Mouse (Mus musculus) CH12.LX (cell line): ENCODE results near the gene Itga9. TPM values are rescaled to one million over a fixed set of nuclear protein-coding genes. Genes with fewer than 3 reads are reported as not detected.

ENCODE experiments used
- DNase-seq: peaks from one replicate; pipeline ENCODE4 v3.0.0-alpha.2; 2013; ENCODE audit errors: extremely low read depth
- H3K27ac ChIP-seq: 2 replicates; pipeline ENCODE4 v1.5.1; 2012; ENCODE audit warnings: low read depth, mild to moderate bottlenecking, control low read depth, moderate library complexity; ENCODE audit not compliant: insufficient read depth
- H3K27me3 ChIP-seq: replicated peaks from 2 replicates; pipeline ENCODE3; 2012; ENCODE audit warnings: inconsistent platforms
- H3K36me3 ChIP-seq, 2 experiments: replicated peaks in 1 of 2; 2 replicates each; pipeline versions ENCODE3 to v1.6.1; 2012; ENCODE audit warnings: inconsistent platforms in 1 of 2, low read length in 1 of 2, mild to moderate bottlenecking in 1 of 2, mixed read lengths in 1 of 2, moderate library complexity in 1 of 2; ENCODE audit not compliant: control insufficient read depth in 1 of 2, insufficient read depth in 1 of 2
- H3K4me1 ChIP-seq, 2 experiments: 2 replicates each; pipeline ENCODE4 v1.6.1; 2012; ENCODE audit warnings: inconsistent platforms in 1 of 2, moderate library complexity in 1 of 2; ENCODE audit not compliant: insufficient read depth in 2 of 2, control insufficient read depth in 1 of 2
- H3K4me2 ChIP-seq: 2 replicates; pipeline ENCODE4 v1.6.1; 2012; ENCODE audit warnings: low read depth, mild to moderate bottlenecking, control low read depth; ENCODE audit not compliant: poor library complexity, insufficient read depth, severe bottlenecking
- H3K4me3 ChIP-seq, 3 experiments: fragments of 150-350 bp in 1 of 3; sonication (generic) in 1 of 3; replicated peaks in 1 of 3; 2 replicates each; pipeline versions ENCODE3 to v1.5.1; 2011 to 2012; ENCODE audit warnings: low read depth in 2 of 3, low read length in 2 of 3, mild to moderate bottlenecking in 2 of 3, moderate library complexity in 2 of 3, control low read depth in 1 of 3, improper control_type of control experiment in 1 of 3, inconsistent platforms in 1 of 3, mixed read lengths in 1 of 3; ENCODE audit not compliant: poor library complexity in 1 of 3
- H3K79me2 ChIP-seq: replicated peaks from 2 replicates; pipeline ENCODE4 v1.6.1; 2012; ENCODE audit warnings: mild to moderate bottlenecking, moderate library complexity; ENCODE audit not compliant: control insufficient read depth, poor library complexity, insufficient read depth, severe bottlenecking; ENCODE audit errors: extremely low read depth
- H3K9ac ChIP-seq: 2 replicates; pipeline ENCODE4 v1.6.1; 2012; ENCODE audit warnings: low read depth, mild to moderate bottlenecking, control low read depth, moderate library complexity; ENCODE audit not compliant: insufficient read depth
- H3K9me3 ChIP-seq: replicated peaks from 2 replicates; pipeline ENCODE3; 2012; ENCODE audit warnings: low read length, inconsistent platforms, mixed read lengths
- CHD2 ChIP-seq: IDR thresholded peaks from 2 replicates; pipeline ENCODE4 v1.6.1; 2011; ENCODE audit warnings: low read length, improper control_type of control experiment
- CTCF ChIP-seq, 2 experiments: IDR thresholded peaks in 1 of 2; conservative IDR thresholded peaks in 1 of 2; 2 replicates each; pipeline ENCODE4 v1.5.1; 2011 to 2012; ENCODE audit warnings: low read depth in 2 of 2, low read length in 2 of 2, improper control_type of control experiment in 1 of 2, inconsistent platforms in 1 of 2, mild to moderate bottlenecking in 1 of 2, moderate library complexity in 1 of 2
- ETS1 ChIP-seq: conservative IDR thresholded peaks from 2 replicates; pipeline ENCODE4 v1.6.1; 2012; ENCODE audit warnings: low read depth, mild to moderate bottlenecking, inconsistent platforms, low read length, improper control_type of control experiment, moderate library complexity
- GABPA ChIP-seq: IDR thresholded peaks from 2 replicates; pipeline ENCODE4 v1.6.1; 2012; ENCODE audit warnings: low read depth, low read length, improper control_type of control experiment, inconsistent platforms; ENCODE audit not compliant: insufficient replicate concordance
- IRF4 ChIP-seq: IDR thresholded peaks from 2 replicates; pipeline ENCODE4 v1.6.1; 2014; ENCODE audit warnings: low read depth, mild to moderate bottlenecking, inconsistent platforms, low read length, improper control_type of control experiment
- JUND ChIP-seq: conservative IDR thresholded peaks from 2 replicates; pipeline ENCODE4 v1.6.1; 2011; ENCODE audit warnings: low read depth, low read length, improper control_type of control experiment
- MAX ChIP-seq: IDR thresholded peaks from 2 replicates; pipeline ENCODE4 v1.6.1; 2011; ENCODE audit warnings: low read length, improper control_type of control experiment
- MAZ ChIP-seq: IDR thresholded peaks from 2 replicates; pipeline ENCODE4 v1.6.1; 2012; ENCODE audit warnings: low read depth, mild to moderate bottlenecking, inconsistent platforms, low read length, improper control_type of control experiment, moderate library complexity
- NELFE ChIP-seq: IDR thresholded peaks from 2 replicates; pipeline ENCODE4 v1.6.1; 2011; ENCODE audit warnings: low read depth, low read length, improper control_type of control experiment
- NRF1 ChIP-seq: IDR thresholded peaks from 2 replicates; pipeline ENCODE4 v1.6.1; 2014; ENCODE audit warnings: low read depth, mild to moderate bottlenecking, inconsistent platforms, low read length, improper control_type of control experiment, moderate library complexity
- PAX5 ChIP-seq: IDR thresholded peaks from 2 replicates; pipeline ENCODE4 v1.6.1; 2012; ENCODE audit warnings: low read length, inconsistent platforms, mixed read lengths
- POLR2AphosphoS2 ChIP-seq: IDR thresholded peaks from 2 replicates; pipeline ENCODE4 v1.6.1; 2011; ENCODE audit warnings: low read depth, low read length, improper control_type of control experiment
- RAD21 ChIP-seq: IDR thresholded peaks from 2 replicates; pipeline ENCODE4 v1.6.1; 2011; ENCODE audit warnings: low read depth, mild to moderate bottlenecking, low read length, improper control_type of control experiment, moderate library complexity
- RCOR1 ChIP-seq: conservative IDR thresholded peaks from 2 replicates; pipeline ENCODE4 v1.6.1; 2012; ENCODE audit warnings: low read depth, mild to moderate bottlenecking, inconsistent platforms, low read length, improper control_type of control experiment
- SMC3 ChIP-seq: IDR thresholded peaks from 2 replicates; pipeline ENCODE4 v1.6.1; 2011; ENCODE audit warnings: low read depth, low read length, improper control_type of control experiment
- TBP ChIP-seq: conservative IDR thresholded peaks from 2 replicates; pipeline ENCODE4 v1.6.1; 2011; ENCODE audit warnings: low read depth, low read length, improper control_type of control experiment
- TCF12 ChIP-seq: IDR thresholded peaks from 2 replicates; pipeline ENCODE4 v1.6.1; 2014; ENCODE audit warnings: low read depth, mild to moderate bottlenecking, inconsistent platforms, low read length, improper control_type of control experiment
- USF1 ChIP-seq: IDR thresholded peaks from 2 replicates; pipeline ENCODE4 v1.6.1; 2014; ENCODE audit warnings: low read depth, mild to moderate bottlenecking, inconsistent platforms, low read length, improper control_type of control experiment
- ZC3H11A ChIP-seq: IDR thresholded peaks from 2 replicates; pipeline ENCODE4 v1.6.1; 2012; ENCODE audit warnings: low read depth, mild to moderate bottlenecking, inconsistent platforms, low read length, improper control_type of control experiment
- ZKSCAN1 ChIP-seq: IDR thresholded peaks from 2 replicates; pipeline ENCODE4 v1.6.1; 2012; ENCODE audit warnings: low read depth, inconsistent platforms, low read length, improper control_type of control experiment, borderline replicate concordance
- dilution Hi-C: fragments of 300-500 bp; cut with MboI; formaldehyde crosslinking; loops from 2 replicates; pipeline ENCODE4 v1.14.3; 2020; ENCODE audit warnings: low sequenced_read_pairs; ENCODE audit not compliant: extremely low pct_unique_long_range_greater_than_20kb, extremely low pct_ligation_motif_present
- in situ Hi-C: fragments of 300-500 bp; cut with MboI; formaldehyde crosslinking; loops from 3 replicates; pipeline ENCODE4 v1.14.3; 2019; ENCODE audit warnings: low sequenced_read_pairs, low pct_ligation_motif_present, low pct_unique_long_range_greater_than_20kb, mixed read lengths
- polyA plus RNA-seq: library from polyadenylated mRNA; unstranded; fragments of >175 nt; gene quantifications from 2 replicates; pipeline ENCODE4 v1.2.1, GENCODE M21; 2012; ENCODE audit warnings: low read depth; ENCODE audit not compliant: insufficient read length
- total RNA-seq, 2 experiments: library from RNA; depleted of rRNA; stranded (reverse); fragments of 300-350 nt in 1 of 2; fragments of >200 nt in 1 of 2; gene quantifications; 2 replicates each; pipeline ENCODE4 v1.2.3; 2012 to 2014

Gene Itga9
- total and polyA plus RNA-seq, 3 experiments: 0.19 TPM; not detected in 2

DNA sequence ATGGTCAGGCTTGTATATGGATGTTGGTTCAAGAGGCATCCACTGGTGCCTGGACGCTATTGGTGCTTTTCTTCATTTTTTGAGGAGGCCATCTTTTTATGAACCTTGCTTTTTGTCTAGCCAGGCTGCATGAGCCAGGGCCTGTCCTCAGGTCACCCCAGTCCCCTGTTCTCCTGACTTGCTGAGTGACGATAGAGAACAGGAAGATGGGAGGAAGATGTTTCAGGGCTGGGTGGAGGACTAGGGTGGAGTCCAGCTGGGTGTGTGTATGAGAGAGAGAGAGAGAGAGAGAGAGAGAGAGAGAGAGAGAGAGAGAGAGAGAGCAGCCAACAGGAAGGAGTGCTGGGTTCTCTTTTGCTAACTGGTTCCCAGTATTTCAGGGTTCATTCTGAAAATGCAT lies 130.6 kb downstream of the Itga9 start:
- H3K4me1 ChIP-seq: peaks cover 3 to 10% of the 10 kb centered on the region in 2 experiments; a peak in 2 of 4 replicates
- no peak overlapping the region for H3K4me3 ChIP-seq
- no peak overlapping the region for H3K9ac ChIP-seq
- in situ Hi-C loops: no loop called here
- no peaks in the 10 kb centered on the region for H3K36me3 ChIP-seq
- H3K27me3 ChIP-seq: peaks cover 9% of the 10 kb centered on the region
- no peaks in the 10 kb centered on the region for H3K79me2 ChIP-seq
- no peak overlapping the region for H3K27ac ChIP-seq
- H3K4me2 ChIP-seq: no peak overlapping the region
- no peak for DNase-seq
- dilution Hi-C loops: no loop called here
- no peak for TF ChIP-seq ZC3H11A
- no peak for TF ChIP-seq POLR2AphosphoS2
- H3K9me3 ChIP-seq: no peaks in the 10 kb centered on the region

DNA sequence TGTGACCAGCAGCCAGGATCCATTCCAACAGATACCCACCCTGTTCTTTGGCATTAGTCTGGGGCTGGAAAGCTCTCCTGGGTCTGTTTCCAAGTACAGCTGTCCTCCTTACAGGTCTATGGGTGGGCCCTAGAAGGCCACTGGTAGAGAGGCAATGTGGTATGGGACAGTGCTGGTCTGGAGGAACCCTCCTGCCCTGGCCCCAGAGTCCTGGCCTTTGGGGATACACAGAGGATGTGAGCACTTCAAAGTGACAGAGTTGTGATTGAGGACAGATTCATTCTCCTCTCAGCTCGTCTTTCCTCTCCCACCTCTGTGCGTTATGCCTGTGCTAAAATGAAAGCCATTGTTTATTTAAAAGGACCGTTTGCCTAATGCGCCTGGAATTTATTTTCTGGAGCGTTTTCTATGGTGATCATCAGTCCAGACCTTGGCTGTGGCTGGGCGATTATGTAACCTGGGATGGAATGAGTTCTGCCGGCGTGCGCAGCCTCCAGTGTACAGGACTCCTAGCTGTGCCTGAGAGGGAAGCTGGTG lies 131.2 kb downstream of the Itga9 start:
- Histone ChIP-seq H3K27ac (no peak overlapping the region), H3K4me3 (no peak overlapping the region), H3K9ac (no peak overlapping the region), H3K79me2 (no peaks in the 10 kb centered on the region), H3K36me3 (no peaks in the 10 kb centered on the region), H3K27me3 (peaks cover 11% of the 10 kb centered on the region), H3K4me1 (peaks cover 3 to 5% of the 10 kb centered on the region in 2 experiments; a peak in 1 of 4 replicates), H3K4me2 (no peak overlapping the region), H3K9me3 (no peaks in the 10 kb centered on the region)
- dilution Hi-C loops: no loop called here
- in situ Hi-C loops: no loop called here
- DNase-seq: no peak
- TF ChIP-seq CHD2: no peak
- no peak for TF ChIP-seq MAX

DNA sequence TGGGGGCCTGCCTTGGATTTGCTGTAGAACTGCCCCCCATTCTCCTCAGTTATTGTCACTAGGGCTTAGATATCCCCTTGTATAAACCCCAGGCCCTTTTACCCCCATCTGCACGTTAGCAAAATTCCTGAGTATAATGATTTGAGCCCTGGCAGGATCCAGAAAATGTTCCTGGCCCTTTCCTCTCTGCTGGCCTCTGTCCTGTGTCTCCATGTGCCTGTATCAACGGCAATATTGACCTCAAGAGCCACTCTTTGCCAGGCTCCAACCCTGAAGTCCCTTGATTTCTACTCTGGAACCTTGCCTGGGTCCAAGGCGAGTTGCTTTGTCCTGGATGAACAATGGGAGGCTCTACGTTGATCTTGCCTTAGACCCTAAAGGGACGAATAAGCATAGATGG lies 131.8 kb downstream of the Itga9 start:
- in situ Hi-C loops: no loop called here
- no peak for DNase-seq
- H3K9ac ChIP-seq: no peak overlapping the region
- no peak overlapping the region for H3K27ac ChIP-seq
- dilution Hi-C loops: no loop called here
- peaks cover 11% of the 10 kb centered on the region for H3K27me3 ChIP-seq
- no peak for TF ChIP-seq CHD2
- no peak for TF ChIP-seq NRF1
- TF ChIP-seq JUND: no peak
- no peak for TF ChIP-seq TCF12
- TF ChIP-seq TBP: no peak
- no peak for TF ChIP-seq RCOR1
- no peak for TF ChIP-seq RAD21
- TF ChIP-seq GABPA: no peak
- TF ChIP-seq CTCF (conservative IDR thresholded peaks at IDR 0.05 in 1 of 2, IDR thresholded peaks at IDR 0.05 in 1 of 2; ENCODE audit: low read depth in 2 of 2, low read length in 2 of 2): no peak
- TF ChIP-seq NELFE: no peak
- TF ChIP-seq SMC3: no peak
- TF ChIP-seq MAX: no peak
- no peak for TF ChIP-seq MAZ
- TF ChIP-seq ZKSCAN1: no peak
- no peak for TF ChIP-seq USF1
- no peak for TF ChIP-seq IRF4
- TF ChIP-seq PAX5: no peak
- TF ChIP-seq ETS1: no peak
- no peak overlapping the region for H3K4me2 ChIP-seq
- H3K4me1 ChIP-seq: no peaks in the 10 kb centered on the region
- no peaks in the 10 kb centered on the region for H3K79me2 ChIP-seq
- H3K4me3 ChIP-seq: no peak overlapping the region
- no peaks in the 10 kb centered on the region for H3K36me3 ChIP-seq
- H3K9me3 ChIP-seq: no peaks in the 10 kb centered on the region
